Mouse (Mus musculus) hindbrain, embryonic 12.5 days (tissue): ENCODE data around the gene BC025920. TPM values are rescaled to one million over a fixed set of nuclear protein-coding genes. Genes with fewer than 3 reads are reported as not detected.

Source experiments
- ATAC-seq: fragments of 200-750 bp; cut with Nextera tagmentation; 2 replicates; pipeline ENCODE4 v1.8.0; 2017; ENCODE audit warnings: moderate TSS enrichment; ENCODE audit not compliant: low FRiP score
- H3K27ac ChIP-seq: fragments of 300-500 bp; sonication (generic); 2 replicates; pipeline ENCODE4 v1.5.1; 2016; ENCODE audit warnings: mild to moderate bottlenecking
- H3K27me3 ChIP-seq: fragments of 300-500 bp; sonication (generic); 2 replicates; pipeline ENCODE4 v1.6.1; 2016; ENCODE audit warnings: mild to moderate bottlenecking
- H3K36me3 ChIP-seq: fragments of 300-500 bp; sonication (generic); 2 replicates; pipeline ENCODE4 v1.6.1; 2016; ENCODE audit warnings: mild to moderate bottlenecking
- H3K4me1 ChIP-seq: fragments of 300-500 bp; sonication (generic); 2 replicates; pipeline ENCODE4 v1.6.1; 2016
- H3K4me2 ChIP-seq: fragments of 300-500 bp; sonication (generic); replicated peaks from 2 replicates; pipeline ENCODE4 v1.6.1; 2016; ENCODE audit warnings: mild to moderate bottlenecking
- H3K4me3 ChIP-seq: fragments of 300-500 bp; sonication (generic); 2 replicates; pipeline ENCODE4 v1.5.1; 2016; ENCODE audit warnings: mild to moderate bottlenecking
- H3K9ac ChIP-seq: fragments of 300-500 bp; sonication (generic); 2 replicates; pipeline ENCODE4 v1.6.1; 2016; ENCODE audit warnings: mild to moderate bottlenecking, moderate library complexity
- H3K9me3 ChIP-seq: fragments of 300-500 bp; sonication (generic); replicated peaks from 2 replicates; pipeline ENCODE4 v1.6.1; 2016; ENCODE audit warnings: mild to moderate bottlenecking
- WGBS: fragments of 180-500 bp; shearing (Covaris S2); methylation state at CpG from one replicate; pipeline ENCODE4 v1.1.7; 2016; 5-methylcytosine and 5-hydroxymethylcytosine counted together
- polyA plus RNA-seq: library from polyadenylated mRNA; unstranded; fragments of >200 nt; fragmentation: Nextera tagmentation; extraction: Ambion mirVana; gene quantifications from 2 replicates; pipeline ENCODE4 v1.2.1, GENCODE M21; 2016

BC025920 gene
- polyA plus RNA-seq, 1 experiment from 2014 or later, result 1.2 TPM

DNA sequence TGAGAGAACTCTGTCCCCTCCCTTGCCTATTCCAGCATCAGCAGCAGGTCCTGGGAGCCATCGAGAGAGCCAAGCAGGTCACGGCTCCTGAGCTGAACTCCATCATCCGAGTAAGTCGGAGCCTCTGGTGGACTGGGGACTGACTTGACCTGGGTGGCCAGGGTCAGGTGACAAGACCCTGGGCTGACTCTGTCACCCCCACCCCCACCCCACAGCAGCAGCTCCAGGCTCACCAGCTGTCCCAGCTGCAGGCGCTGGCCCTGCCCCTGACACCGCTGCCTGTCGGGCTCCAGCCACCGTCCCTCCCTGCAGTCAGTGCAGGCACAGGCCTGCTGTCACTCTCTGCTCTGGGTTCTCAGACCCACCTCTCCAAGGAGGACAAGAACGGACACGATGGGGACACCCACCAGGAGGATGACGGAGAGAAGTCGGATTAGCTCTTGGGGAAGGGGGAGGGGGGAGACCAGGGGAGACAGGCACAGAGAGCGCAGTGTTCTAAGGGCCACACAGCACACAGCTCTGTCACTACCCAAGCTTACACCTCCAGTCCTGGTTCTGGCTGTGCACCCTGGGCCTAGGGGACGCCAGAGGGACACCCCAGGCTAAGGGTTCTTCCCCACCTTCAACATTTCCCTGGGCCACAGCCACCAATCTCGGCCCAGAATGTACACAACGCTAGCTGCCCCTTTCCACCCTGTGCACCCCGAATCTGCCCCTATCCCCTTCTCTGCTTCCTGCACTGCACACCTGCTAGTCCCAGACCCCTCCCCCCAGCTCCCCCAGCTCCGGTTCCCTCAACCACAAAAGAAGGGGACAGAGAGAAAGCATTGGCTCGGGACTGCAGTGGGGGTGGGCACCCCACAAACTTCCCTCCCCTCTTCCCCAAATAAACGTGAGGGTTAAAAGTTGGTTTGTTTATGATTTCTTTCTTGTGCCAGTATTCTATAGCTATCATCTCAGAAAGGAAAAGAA is 40.5 kb upstream of the BC025920 start:
- WGBS, result 29% methylated on average over 20 of the region's 20 CpGs
- no peak overlapping the region for H3K4me2 ChIP-seq
- peaks cover 65% of the 10 kb centered on the region for H3K4me1 ChIP-seq
- peaks cover 51% of the 10 kb centered on the region for H3K27me3 ChIP-seq
- peaks cover 31% of the 10 kb centered on the region for H3K36me3 ChIP-seq
- no peak overlapping the region for H3K9ac ChIP-seq
- ATAC-seq, result no peak
- H3K9me3 ChIP-seq, result no peaks in the 10 kb centered on the region
- H3K4me3 ChIP-seq, result no peak overlapping the region
- H3K27ac ChIP-seq, result no peak overlapping the region

- H3K36me3 ChIP-seq, result peaks cover 24% of the 10 kb centered on the region
- H3K9me3 ChIP-seq, result no peaks in the 10 kb centered on the region
- H3K27me3 ChIP-seq, result peaks cover 63% of the 10 kb centered on the region
- H3K4me1 ChIP-seq, result peaks cover 63% of the 10 kb centered on the region
- no peak overlapping the region for H3K4me3 ChIP-seq
- H3K9ac ChIP-seq, result no peak overlapping the region
- H3K4me2 ChIP-seq, result peak overlapping the region; percentile 28; the same call in 1 of the 2 replicates
- WGBS, result 11% methylated on average over 16 of the region's 16 CpGs
- peak overlapping the region; percentile 79 for H3K27ac ChIP-seq
- 0 out of 2 replicates have a peak, but pooled peaks have one; percentile 4 for ATAC-seq
Measured at GRCm38 (mm10) chr10:81568381-81569191, 37.5 kb upstream of the BC025920 start.

- peaks cover 60% of the 10 kb centered on the region for H3K4me1 ChIP-seq
- 41% methylated on average over 9 of the region's 9 CpGs for WGBS
- peaks cover 69% of the 10 kb centered on the region for H3K27me3 ChIP-seq
Measured at GRCm38 (mm10) chr10:81569507-81570237, 36.4 kb upstream of the BC025920 start.

GRCm38 (mm10) chr10:81570238-81570800 is 35.8 kb upstream of the BC025920 start:
- H3K27me3 ChIP-seq, result peaks cover 65% of the 10 kb centered on the region
- under 1% methylated on average over 10 of the region's 11 CpGs for WGBS
- peak overlapping the region; percentile 63 for H3K4me2 ChIP-seq
- H3K36me3 ChIP-seq, result peaks cover 11% of the 10 kb centered on the region
- H3K4me1 ChIP-seq, result peaks cover 59% of the 10 kb centered on the region
- ATAC-seq, result peak; percentile 30
- H3K9ac ChIP-seq, result no peak overlapping the region; the same call in 1 of the 2 replicates
- H3K4me3 ChIP-seq, result peak overlapping the region; percentile 33
- H3K27ac ChIP-seq, result peak overlapping the region; percentile 87
- H3K9me3 ChIP-seq, result no peaks in the 10 kb centered on the region

More at GRCm38 (mm10) chr10:81569507-81570237, 36.4 kb upstream of the BC025920 start:
- peak overlapping the region; percentile 79; the same call in 1 of the 2 replicates for H3K27ac ChIP-seq
- no peak overlapping the region; the same call in 1 of the 2 replicates for H3K4me2 ChIP-seq
- H3K36me3 ChIP-seq, result peaks cover 17% of the 10 kb centered on the region
- no peak overlapping the region for H3K4me3 ChIP-seq
- H3K9ac ChIP-seq, result no peak overlapping the region
- H3K9me3 ChIP-seq, result no peaks in the 10 kb centered on the region
- ATAC-seq, result no peak

DNA sequence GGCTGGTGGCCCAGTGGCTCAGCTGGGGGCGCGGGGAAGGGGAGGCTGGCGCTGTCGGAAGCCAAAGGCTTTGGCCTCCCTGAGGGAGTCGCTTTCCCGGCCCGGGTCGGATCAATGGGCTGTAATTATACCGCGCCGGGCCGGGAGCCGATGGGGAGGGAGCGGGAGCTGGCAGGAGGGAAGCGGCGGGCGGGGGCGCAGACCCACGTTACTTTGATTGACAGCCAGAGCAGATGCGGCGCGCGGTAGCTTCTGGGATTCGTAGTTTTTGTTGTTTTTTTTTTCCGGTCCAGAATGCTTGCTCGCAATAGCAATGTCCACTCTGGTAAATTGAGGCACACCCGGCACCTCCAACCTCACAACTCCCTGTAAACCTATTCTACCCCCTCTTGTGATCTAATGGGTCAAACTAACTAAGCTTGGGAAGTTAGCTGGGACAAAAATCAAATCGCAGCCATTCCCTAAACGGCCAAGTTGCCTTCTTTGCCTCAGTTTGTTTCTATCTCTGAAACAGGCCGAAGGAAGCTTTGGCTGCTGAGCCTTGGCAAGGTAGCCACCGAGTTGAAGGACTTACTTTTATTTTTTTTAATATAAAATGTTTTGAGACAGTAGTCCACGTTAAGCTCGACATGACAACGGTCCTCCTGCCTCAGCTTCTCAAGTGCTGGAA is 35.1 kb upstream of the BC025920 start:
- Histone ChIP-seq H3K4me2 (peak overlapping the region; percentile 63), H3K27ac (peak overlapping the region; percentile 87), H3K4me1 (peaks cover 63% of the 10 kb centered on the region), H3K9me3 (no peaks in the 10 kb centered on the region), H3K4me3 (peak overlapping the region; percentile 33), H3K27me3 (peaks cover 65% of the 10 kb centered on the region), H3K36me3 (peaks cover 4% of the 10 kb centered on the region), H3K9ac (no peak overlapping the region; the same call in 1 of the 2 replicates)
- ATAC-seq, result peak; percentile 73
- WGBS, result under 1% methylated on average over 33 of the region's 34 CpGs

- no peak overlapping the region for H3K9ac ChIP-seq
- H3K36me3 ChIP-seq, result no peaks in the 10 kb centered on the region; the same call in 1 of the 2 replicates
- peak overlapping the region; percentile 33 for H3K4me3 ChIP-seq
- H3K9me3 ChIP-seq, result no peaks in the 10 kb centered on the region
- peak; percentile 88 for ATAC-seq
- under 1% methylated on average over 18 of the region's 18 CpGs for WGBS
- peaks cover 65% of the 10 kb centered on the region for H3K27me3 ChIP-seq
- peak overlapping the region; percentile 87 for H3K27ac ChIP-seq
- peaks cover 67% of the 10 kb centered on the region for H3K4me1 ChIP-seq
- peak overlapping the region; percentile 63 for H3K4me2 ChIP-seq
Measured at GRCm38 (mm10) chr10:81571501-81571876, 34.6 kb upstream of the BC025920 start.

DNA sequence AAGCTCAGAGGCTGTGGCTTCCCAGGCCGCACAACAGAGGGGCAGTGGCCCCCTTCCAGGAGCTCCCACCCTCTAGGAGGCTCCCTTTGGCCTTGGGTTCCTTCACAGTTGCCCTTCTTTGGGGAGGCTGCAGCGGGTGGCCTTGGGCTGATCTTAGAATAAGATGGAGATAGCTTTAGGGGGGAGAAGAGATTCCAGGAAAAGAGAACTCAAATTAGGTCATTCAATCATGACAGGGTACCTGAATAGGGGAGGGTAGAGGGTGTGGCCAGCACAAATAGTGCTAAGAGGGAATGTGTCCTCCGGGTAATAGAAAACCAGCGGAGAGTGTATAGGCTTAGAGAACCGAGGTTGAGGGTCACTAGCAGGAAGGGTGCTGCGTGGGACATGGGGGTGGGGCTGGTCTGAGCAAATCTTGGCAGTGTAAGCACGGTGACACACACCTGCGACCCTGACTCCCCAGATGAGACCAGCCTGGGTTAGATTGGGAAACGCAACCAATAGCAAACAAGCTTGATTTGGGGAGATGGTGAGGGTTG is 33.9 kb upstream of the BC025920 start:
- Histone ChIP-seq H3K27me3 (peaks cover 65% of the 10 kb centered on the region), H3K9ac (no peak overlapping the region), H3K36me3 (no peaks in the 10 kb centered on the region), H3K27ac (peak overlapping the region; percentile 62), H3K9me3 (no peaks in the 10 kb centered on the region), H3K4me2 (peak overlapping the region; percentile 63), H3K4me3 (peak overlapping the region; percentile 17; the same call in 1 of the 2 replicates), H3K4me1 (peaks cover 67% of the 10 kb centered on the region)
- peak; percentile 3 for ATAC-seq
- WGBS, result under 1% methylated on average over 9 of the region's 9 CpGs

DNA sequence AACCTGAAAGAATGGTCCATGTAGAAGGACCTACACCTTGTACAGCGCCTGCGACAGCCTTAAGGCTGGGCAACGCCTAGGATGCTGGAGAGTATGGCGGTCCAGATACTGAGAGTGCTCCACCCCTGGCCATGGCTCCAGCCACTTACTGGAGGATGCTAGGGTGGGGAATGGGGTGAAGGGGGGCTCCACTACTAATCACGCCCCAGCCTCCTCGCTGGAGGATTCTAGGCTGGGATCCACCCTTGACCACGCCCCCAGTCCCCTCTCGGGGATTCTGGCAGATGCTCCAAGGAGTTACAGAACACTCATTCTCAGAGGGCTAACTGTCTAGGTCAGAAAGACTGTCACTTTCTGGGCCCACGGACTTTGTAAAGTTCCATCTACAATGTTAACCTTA is 33.1 kb upstream of the BC025920 start:
- no peaks in the 10 kb centered on the region for H3K9me3 ChIP-seq
- no peaks in the 10 kb centered on the region for H3K36me3 ChIP-seq
- no peak for ATAC-seq
- H3K4me3 ChIP-seq, result no peak overlapping the region
- H3K27me3 ChIP-seq, result peaks cover 65% of the 10 kb centered on the region
- H3K4me1 ChIP-seq, result peaks cover 67% of the 10 kb centered on the region
- no peak overlapping the region for H3K27ac ChIP-seq
- no peak overlapping the region for H3K9ac ChIP-seq
- WGBS, result 9% methylated on average over 9 of the region's 9 CpGs
- H3K4me2 ChIP-seq, result 0 out of 2 replicates have a peak overlapping the region, but pooled peaks have one; percentile 63

DNA sequence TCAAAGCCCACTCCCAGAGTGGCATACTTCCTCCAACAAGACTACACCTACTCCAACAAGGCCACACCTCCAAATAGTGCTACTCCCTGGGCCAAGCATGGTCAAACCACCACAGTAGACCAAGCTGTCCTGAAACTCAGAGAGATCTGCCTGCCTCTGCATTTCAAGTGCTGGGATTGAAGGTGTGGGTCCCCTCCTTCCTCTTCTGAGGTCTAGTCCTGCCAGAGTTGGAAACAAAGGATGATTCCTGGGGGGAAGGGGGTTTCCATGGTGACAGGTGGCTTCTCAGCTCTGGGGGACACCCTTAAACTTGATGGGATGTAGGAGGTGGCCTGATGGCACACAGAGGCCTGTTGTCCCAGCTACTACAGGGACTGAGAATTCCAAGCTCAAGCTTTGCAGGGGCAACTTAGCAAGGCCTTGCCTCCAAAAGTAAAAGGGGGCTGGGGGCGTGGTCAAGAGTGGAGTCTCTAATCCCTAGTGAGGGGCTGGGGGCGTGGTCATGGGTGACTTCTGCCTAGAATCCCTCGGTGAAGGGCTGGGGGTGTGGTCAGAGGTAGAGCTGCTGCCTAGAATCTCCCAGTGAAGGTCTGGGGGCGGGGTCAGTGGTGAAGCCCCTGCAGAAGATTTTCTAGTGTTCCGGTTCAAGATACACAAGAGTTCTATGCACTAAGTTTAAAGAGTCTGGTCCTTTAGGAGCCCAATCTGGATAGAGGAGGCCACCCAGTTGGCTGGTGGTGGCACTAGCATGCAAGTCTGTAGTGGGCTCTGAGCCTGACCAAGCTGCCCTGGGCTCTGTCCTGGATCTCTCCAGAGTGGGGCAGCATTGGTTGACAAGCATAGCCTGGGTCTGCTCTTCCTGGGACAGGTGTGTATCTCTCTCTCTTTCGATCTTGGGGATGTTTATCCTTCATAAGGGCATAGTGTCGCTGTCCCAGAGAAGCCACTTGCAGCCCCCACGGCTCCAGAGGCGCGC is 31.7 kb upstream of the BC025920 start, which contains the start of gene Tle2:
Gene Tle2 (plus strand): TSS at position 481 of the 976 bp plus-strand sequence.
- no peak for ATAC-seq
- 20% methylated on average over 10 of the region's 10 CpGs for WGBS
- H3K4me3 ChIP-seq, result peak within 1 kb of the TSS; percentile 51
- H3K9me3 ChIP-seq, result no peaks in the 10 kb centered on the region
- peaks cover 74% of the 10 kb centered on the region for H3K27me3 ChIP-seq
- H3K4me1 ChIP-seq, result peaks cover 54% of the 10 kb centered on the region
- H3K36me3 ChIP-seq, result no peaks in the 10 kb centered on the region
- H3K4me2 ChIP-seq, result peak within 1 kb of the TSS; percentile 77
- H3K9ac ChIP-seq, result peak within 1 kb of the TSS; percentile 69
- peak within 1 kb of the TSS; percentile 48; the same call in 1 of the 2 replicates for H3K27ac ChIP-seq

GRCm38 (mm10) chr10:81575208-81575631 is 30.9 kb upstream of the BC025920 start:
- peak overlapping the region; percentile 48; the same call in 1 of the 2 replicates for H3K27ac ChIP-seq
- WGBS, result under 1% methylated on average over 29 of the region's 30 CpGs
- no peak for ATAC-seq

More at GRCm38 (mm10) chr10:81575208-81575631, 30.9 kb upstream of the BC025920 start:
- Histone ChIP-seq H3K4me2 (peak overlapping the region; percentile 77), H3K9me3 (no peaks in the 10 kb centered on the region), H3K36me3 (no peaks in the 10 kb centered on the region), H3K9ac (peak overlapping the region; percentile 69), H3K4me1 (peaks cover 47% of the 10 kb centered on the region), H3K4me3 (peak overlapping the region; percentile 51), H3K27me3 (peaks cover 78% of the 10 kb centered on the region)
